Mouse (Mus musculus) embryonic fibroblast, embryonic 13.5 days (primary cell): ENCODE results near the gene Itln1.

Experiments
- CTCF ChIP-seq: IDR thresholded peaks from 2 replicates; pipeline ENCODE4 v1.5.1; 2011; ENCODE audit warnings: mild to moderate bottlenecking, control low read depth, low read length, moderate library complexity, borderline replicate concordance; ENCODE audit not compliant: insufficient read depth
- POLR2A ChIP-seq: IDR thresholded peaks from 2 replicates; pipeline ENCODE4 v1.6.1; 2011; ENCODE audit warnings: low read depth, mild to moderate bottlenecking, control low read depth, low read length, moderate library complexity

DNA sequence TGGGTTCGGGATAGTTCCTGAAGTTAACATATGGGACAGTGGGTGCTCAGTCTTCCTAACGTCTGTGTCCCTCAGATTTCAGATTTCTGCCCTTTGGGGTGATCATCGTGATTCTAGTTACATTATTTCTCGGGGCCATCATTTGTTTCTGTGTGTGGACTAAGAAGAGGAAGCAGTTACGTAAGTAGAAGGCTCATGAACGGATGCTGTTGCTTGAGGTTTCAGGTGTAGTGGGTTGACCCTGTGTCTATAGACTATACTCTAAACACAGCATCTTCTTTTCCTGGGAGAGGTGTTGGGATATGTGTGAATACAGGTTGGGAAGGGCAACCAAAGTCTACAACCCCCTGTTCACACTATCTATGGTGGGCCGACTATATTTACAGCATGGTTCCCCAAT lies 42.1 kb upstream of the Itln1 start:
- TF ChIP-seq CTCF (no peak), POLR2A (no peak)
